Mouse (Mus musculus) heart, adult 2 months (tissue): ENCODE data around the gene Necab2.

Experiments
- CTCF ChIP-seq: fragments of 200-600 bp; IDR thresholded peaks from 2 replicates; pipeline ENCODE4 v1.8.1; 2022; ENCODE audit warnings: antibody characterized with exemption, mild to moderate bottlenecking, moderate library complexity
- POLR2A ChIP-seq: fragments of 200-500 bp; IDR thresholded peaks from 2 replicates; pipeline ENCODE4 v1.6.1; 2011; ENCODE audit warnings: mild to moderate bottlenecking, low read depth, low read length, control low read depth; ENCODE audit not compliant: insufficient read depth

GRCm38 (mm10) chr8:119449627-119450026, 3.1 kb downstream of the Necab2 start:
- TF ChIP-seq POLR2A, result no peak
- TF ChIP-seq CTCF, result no peak
